Mouse (Mus musculus): ENCODE data around the gene Rbms1. TPM values are rescaled to one million over a fixed set of nuclear protein-coding genes. Genes with fewer than 3 reads are reported as not detected.

The Rbms1 gene
- polyA plus RNA-seq, 1 experiment from 2014 or later, result 64.7 TPM

DNA sequence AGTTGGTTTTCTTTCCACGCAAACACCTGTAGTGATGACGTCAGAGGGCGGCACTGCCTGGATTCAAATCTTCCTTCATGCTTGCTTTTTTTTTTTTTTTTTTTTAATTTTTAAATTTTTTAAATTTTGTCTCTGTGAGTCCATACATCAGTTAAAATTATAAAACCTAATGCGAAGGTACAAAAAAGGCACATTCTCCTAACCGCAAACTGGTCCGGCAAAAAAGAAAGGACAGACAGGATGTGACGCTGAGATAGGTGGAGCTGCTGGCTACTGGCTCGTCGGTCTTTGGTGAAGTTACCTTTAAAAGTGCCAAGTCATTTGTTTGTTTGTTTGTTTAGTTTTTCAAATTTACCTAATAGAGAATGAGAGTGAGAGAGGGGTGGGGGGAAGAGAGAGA lies 211.7 kb downstream of the Rbms1 start:
- Histone ChIP-seq H3K36me3 (ENCODE audit: control insufficient read depth, insufficient read depth, low read length) (peaks cover 11% of the 10 kb centered on the region), H3K4me3 (ENCODE audit: low read length) (no peak overlapping the region), H3K4me1 (ENCODE audit: control insufficient read depth, insufficient read depth, low read depth, low read length) (no peaks in the 10 kb centered on the region), H3K4me2 (ENCODE audit: low read length) (no peak overlapping the region), H3K27me3 (replicated peaks; ENCODE audit: control insufficient read depth, insufficient read depth, low read length) (no peaks in the 10 kb centered on the region), H3K9me3 (ENCODE audit: control insufficient read depth, low read length) (no peaks in the 10 kb centered on the region), H3K9ac (ENCODE audit: low read depth, low read length) (no peak overlapping the region), H3K27ac (ENCODE audit: low read depth, low read length) (no peak overlapping the region)
- ATAC-seq, result no peak
- 94% methylated on average over 9 of the region's 9 CpGs for WGBS

- no peak for ATAC-seq
- H3K9me3 ChIP-seq (ENCODE audit: control insufficient read depth, low read length), result no peaks in the 10 kb centered on the region
- 90% methylated on average over 3 of the region's 3 CpGs for WGBS
- no peak overlapping the region for H3K9ac ChIP-seq (ENCODE audit: low read depth, low read length)
- no peaks in the 10 kb centered on the region for H3K4me1 ChIP-seq (ENCODE audit: control insufficient read depth, insufficient read depth, low read depth, low read length)
- H3K4me2 ChIP-seq (ENCODE audit: low read length), result no peak overlapping the region
- no peaks in the 10 kb centered on the region for H3K27me3 ChIP-seq (replicated peaks; ENCODE audit: control insufficient read depth, insufficient read depth, low read length)
- H3K36me3 ChIP-seq (ENCODE audit: control insufficient read depth, insufficient read depth, low read length), result 0 out of 2 replicates have a peak, but pooled peaks cover 6% of the 10 kb centered on the region
- no peak overlapping the region for H3K4me3 ChIP-seq (ENCODE audit: low read length)
- H3K27ac ChIP-seq (ENCODE audit: low read depth, low read length), result no peak overlapping the region
Observed at GRCm38 (mm10) chr2:60750591-60750990, 212.4 kb downstream of the Rbms1 start.

- no peak overlapping the region for H3K9ac ChIP-seq (ENCODE audit: low read depth, low read length)
- 93% methylated on average over 1 of the region's 1 CpGs for WGBS
- no peaks in the 10 kb centered on the region for H3K9me3 ChIP-seq (ENCODE audit: control insufficient read depth, low read length)
- H3K27me3 ChIP-seq (replicated peaks; ENCODE audit: control insufficient read depth, insufficient read depth, low read length), result no peaks in the 10 kb centered on the region
- no peak overlapping the region for H3K4me3 ChIP-seq (ENCODE audit: low read length)
- no peak overlapping the region for H3K27ac ChIP-seq (ENCODE audit: low read depth, low read length)
- no peak for ATAC-seq
- H3K36me3 ChIP-seq (ENCODE audit: control insufficient read depth, insufficient read depth, low read length), result 0 out of 2 replicates have a peak, but pooled peaks cover 3% of the 10 kb centered on the region
- H3K4me1 ChIP-seq (ENCODE audit: control insufficient read depth, insufficient read depth, low read depth, low read length), result no peaks in the 10 kb centered on the region
- H3K4me2 ChIP-seq (ENCODE audit: low read length), result no peak overlapping the region
Observed at GRCm38 (mm10) chr2:60748585-60748984, 214.4 kb downstream of the Rbms1 start.

GRCm38 (mm10) chr2:60747590-60747989 lies 215.4 kb downstream of the Rbms1 start:
- no peaks in the 10 kb centered on the region for H3K9me3 ChIP-seq (ENCODE audit: control insufficient read depth, low read length)
- no peak overlapping the region for H3K4me3 ChIP-seq (ENCODE audit: low read length)
- no peaks in the 10 kb centered on the region for H3K27me3 ChIP-seq (replicated peaks; ENCODE audit: control insufficient read depth, insufficient read depth, low read length)
- no peak for ATAC-seq
- WGBS, result 70% methylated on average over 3 of the region's 3 CpGs
- no peak overlapping the region for H3K27ac ChIP-seq (ENCODE audit: low read depth, low read length)
- H3K36me3 ChIP-seq (ENCODE audit: control insufficient read depth, insufficient read depth, low read length), result 0 out of 2 replicates have a peak, but pooled peaks cover 3% of the 10 kb centered on the region
- H3K4me1 ChIP-seq (ENCODE audit: control insufficient read depth, insufficient read depth, low read depth, low read length), result no peaks in the 10 kb centered on the region
- no peak overlapping the region for H3K9ac ChIP-seq (ENCODE audit: low read depth, low read length)
- no peak overlapping the region for H3K4me2 ChIP-seq (ENCODE audit: low read length)

- 46% methylated on average over 3 of the region's 3 CpGs for WGBS
- H3K27ac ChIP-seq (ENCODE audit: low read depth, low read length), result no peak overlapping the region
- H3K9ac ChIP-seq (ENCODE audit: low read depth, low read length), result no peak overlapping the region
- ATAC-seq, result peak; percentile 49; the same call in 1 of the 2 replicates
- no peak overlapping the region for H3K4me3 ChIP-seq (ENCODE audit: low read length)
- 0 out of 2 replicates have a peak, but pooled peaks cover 3% of the 10 kb centered on the region for H3K36me3 ChIP-seq (ENCODE audit: control insufficient read depth, insufficient read depth, low read length)
- H3K9me3 ChIP-seq (ENCODE audit: control insufficient read depth, low read length), result no peaks in the 10 kb centered on the region
- no peaks in the 10 kb centered on the region for H3K4me1 ChIP-seq (ENCODE audit: control insufficient read depth, insufficient read depth, low read depth, low read length)
- H3K27me3 ChIP-seq (replicated peaks; ENCODE audit: control insufficient read depth, insufficient read depth, low read length), result no peaks in the 10 kb centered on the region
- H3K4me2 ChIP-seq (ENCODE audit: low read length), result no peak overlapping the region
Observed at GRCm38 (mm10) chr2:60744674-60745073, 218.3 kb downstream of the Rbms1 start.

- ATAC-seq, result no peak
- H3K27me3 ChIP-seq (replicated peaks; ENCODE audit: control insufficient read depth, insufficient read depth, low read length), result no peaks in the 10 kb centered on the region
- H3K27ac ChIP-seq (ENCODE audit: low read depth, low read length), result no peak overlapping the region
- no peak overlapping the region for H3K4me3 ChIP-seq (ENCODE audit: low read length)
- no peaks in the 10 kb centered on the region for H3K4me1 ChIP-seq (ENCODE audit: control insufficient read depth, insufficient read depth, low read depth, low read length)
- H3K9me3 ChIP-seq (ENCODE audit: control insufficient read depth, low read length), result no peaks in the 10 kb centered on the region
- no peaks in the 10 kb centered on the region for H3K36me3 ChIP-seq (ENCODE audit: control insufficient read depth, insufficient read depth, low read length)
- H3K4me2 ChIP-seq (ENCODE audit: low read length), result no peak overlapping the region
- no peak overlapping the region for H3K9ac ChIP-seq (ENCODE audit: low read depth, low read length)
- WGBS, result 80% methylated on average over 10 of the region's 10 CpGs
Observed at GRCm38 (mm10) chr2:60739389-60740137, 223.4 kb downstream of the Rbms1 start.

GRCm38 (mm10) chr2:60730929-60731328 lies 232.1 kb downstream of the Rbms1 start:
- Histone ChIP-seq H3K9me3 (ENCODE audit: control insufficient read depth, low read length) (no peaks in the 10 kb centered on the region), H3K27me3 (replicated peaks; ENCODE audit: control insufficient read depth, insufficient read depth, low read length) (peaks cover 2% of the 10 kb centered on the region; the same call in 1 of the 2 replicates), H3K4me2 (ENCODE audit: low read length) (no peak overlapping the region), H3K4me3 (ENCODE audit: low read length) (no peak overlapping the region), H3K9ac (ENCODE audit: low read depth, low read length) (no peak overlapping the region), H3K36me3 (ENCODE audit: control insufficient read depth, insufficient read depth, low read length) (no peaks in the 10 kb centered on the region), H3K27ac (ENCODE audit: low read depth, low read length) (no peak overlapping the region), H3K4me1 (ENCODE audit: control insufficient read depth, insufficient read depth, low read depth, low read length) (0 out of 2 replicates have a peak, but pooled peaks cover 2% of the 10 kb centered on the region)
- ATAC-seq, result no peak
- 57% methylated on average over 6 of the region's 6 CpGs for WGBS

- H3K9ac ChIP-seq (ENCODE audit: low read depth, low read length), result peak overlapping the region; percentile 31; the same call in 1 of the 2 replicates
- no peak overlapping the region for H3K27ac ChIP-seq (ENCODE audit: low read depth, low read length)
- no peak; the same call in 1 of the 2 replicates for ATAC-seq
- H3K4me2 ChIP-seq (ENCODE audit: low read length), result no peak overlapping the region
- H3K4me1 ChIP-seq (ENCODE audit: control insufficient read depth, insufficient read depth, low read depth, low read length), result 0 out of 2 replicates have a peak, but pooled peaks cover 2% of the 10 kb centered on the region
- WGBS, result 22% methylated on average over 3 of the region's 3 CpGs
- peaks cover 2% of the 10 kb centered on the region; the same call in 1 of the 2 replicates for H3K27me3 ChIP-seq (replicated peaks; ENCODE audit: control insufficient read depth, insufficient read depth, low read length)
- no peaks in the 10 kb centered on the region for H3K9me3 ChIP-seq (ENCODE audit: control insufficient read depth, low read length)
- H3K4me3 ChIP-seq (ENCODE audit: low read length), result no peak overlapping the region
- H3K36me3 ChIP-seq (ENCODE audit: control insufficient read depth, insufficient read depth, low read length), result no peaks in the 10 kb centered on the region
Observed at GRCm38 (mm10) chr2:60730024-60730423, 233.0 kb downstream of the Rbms1 start.

DNA sequence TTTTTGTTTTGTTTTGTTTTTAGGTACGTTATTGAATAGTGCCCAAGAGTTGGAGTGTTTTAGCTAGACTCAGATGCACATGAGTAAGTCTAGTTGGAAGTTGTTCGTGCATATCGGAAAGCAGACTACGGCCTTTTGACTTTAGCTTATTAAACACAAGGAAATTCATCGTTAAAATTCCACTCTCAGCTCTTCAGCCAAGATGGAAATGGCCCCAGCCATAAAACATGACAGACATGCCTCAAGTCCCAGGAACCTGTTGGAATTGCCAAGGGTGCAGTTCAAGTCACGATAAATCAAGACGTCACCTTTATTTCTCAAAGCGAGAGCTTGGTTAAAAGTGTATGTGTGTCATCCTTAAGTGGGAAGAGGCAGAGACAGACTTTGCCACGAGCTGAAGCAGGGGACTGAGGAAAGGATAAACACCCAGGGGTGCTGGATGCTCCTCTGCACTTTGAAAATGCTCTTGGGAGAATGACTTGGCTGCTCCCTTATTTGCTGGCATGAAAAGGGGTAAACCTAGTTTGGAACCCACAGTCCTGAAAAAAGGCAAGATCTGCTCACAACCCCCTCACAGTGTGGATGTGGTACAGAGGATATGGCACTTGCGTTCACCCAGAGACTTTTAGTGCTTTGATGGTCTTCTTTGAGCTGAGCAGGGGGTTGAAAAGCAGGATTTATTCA lies 233.9 kb downstream of the Rbms1 start:
- Histone ChIP-seq H3K27ac (ENCODE audit: low read depth, low read length) (no peak overlapping the region), H3K4me2 (ENCODE audit: low read length) (no peak overlapping the region), H3K36me3 (ENCODE audit: control insufficient read depth, insufficient read depth, low read length) (no peaks in the 10 kb centered on the region), H3K9ac (ENCODE audit: low read depth, low read length) (no peak overlapping the region), H3K27me3 (replicated peaks; ENCODE audit: control insufficient read depth, insufficient read depth, low read length) (peaks cover 2% of the 10 kb centered on the region; the same call in 1 of the 2 replicates), H3K4me1 (ENCODE audit: control insufficient read depth, insufficient read depth, low read depth, low read length) (0 out of 2 replicates have a peak, but pooled peaks cover 2% of the 10 kb centered on the region), H3K4me3 (ENCODE audit: low read length) (no peak overlapping the region), H3K9me3 (ENCODE audit: control insufficient read depth, low read length) (no peaks in the 10 kb centered on the region)
- ATAC-seq, result no peak
- 74% methylated on average over 10 of the region's 10 CpGs for WGBS
